Mouse (Mus musculus) spleen, adult 10 weeks (tissue): ENCODE data around the gene St8sia4. TPM values are rescaled to one million over a fixed set of nuclear protein-coding genes. Genes with fewer than 3 reads are reported as not detected.

Source experiments
- polyA plus RNA-seq: library from polyadenylated mRNA; stranded (reverse); fragments of 350-450 nt; fragmentation: Illumina TruSeq; extraction: RNeasy Lipid Tissue Mini Kit (QIAGEN cat#74804); gene quantifications from one replicate; pipeline ENCODE4 v1.2.3, GENCODE M21; 2015; ENCODE audit warnings: low replicate concordance; ENCODE audit not compliant: insufficient read depth

Gene St8sia4
- 68.1 TPM for polyA plus RNA-seq

GRCm38 (mm10) chr1:95667435-95668252, at the start of gene St8sia4:
Gene St8sia4, minus strand, starts transcription at chr1:95667571.

